Mouse (Mus musculus) thymus, adult 2 months (tissue): ENCODE results near the gene Tmem258. TPM values are rescaled to one million over a fixed set of nuclear protein-coding genes. Genes with fewer than 3 reads are reported as not detected.

Source experiments
- DNase-seq: peaks from one replicate; pipeline ENCODE4 v3.0.0; 2021
- H3K27ac ChIP-seq: fragments of 200-500 bp; 2 replicates; pipeline ENCODE4 v1.5.1; 2012; ENCODE audit warnings: low read length, control low read depth; ENCODE audit not compliant: control insufficient read depth, insufficient read depth
- H3K27me3 ChIP-seq: fragments of 200-500 bp; 2 replicates; pipeline ENCODE4 v1.6.1; 2012; ENCODE audit warnings: mild to moderate bottlenecking, low read length, moderate library complexity, mixed read lengths; ENCODE audit not compliant: control insufficient read depth, insufficient read depth
- H3K36me3 ChIP-seq: fragments of 200-500 bp; 2 replicates; pipeline ENCODE4 v1.6.1; 2012; ENCODE audit warnings: mild to moderate bottlenecking, low read length, moderate library complexity; ENCODE audit not compliant: control insufficient read depth, insufficient read depth
- H3K4me1 ChIP-seq: fragments of 200-500 bp; replicated peaks from 2 replicates; pipeline ENCODE4 v1.6.1; 2012; ENCODE audit warnings: low read length; ENCODE audit not compliant: control insufficient read depth, insufficient read depth
- H3K4me3 ChIP-seq: fragments of 200-500 bp; 2 replicates; pipeline ENCODE4 v1.5.1; 2012; ENCODE audit warnings: mild to moderate bottlenecking, low read length, control low read depth, moderate library complexity; ENCODE audit not compliant: control insufficient read depth, insufficient read depth
- CTCF ChIP-seq: fragments of 200-500 bp; IDR thresholded peaks from 2 replicates; pipeline ENCODE4 v1.5.1; 2012; ENCODE audit warnings: mild to moderate bottlenecking, control low read depth, low read length, moderate library complexity, borderline replicate concordance; ENCODE audit not compliant: control insufficient read depth, poor library complexity, insufficient read depth; ENCODE audit errors: extremely low read depth
- POLR2A ChIP-seq: fragments of 200-500 bp; IDR thresholded peaks from 2 replicates; pipeline ENCODE4 v1.6.1; 2012; ENCODE audit warnings: mild to moderate bottlenecking, low read length, control low read depth, moderate library complexity; ENCODE audit not compliant: control insufficient read depth, poor library complexity, insufficient read depth; ENCODE audit errors: extremely low read depth
- WGBS: fragments of 180-500 bp; shearing (Covaris S2); methylation state at CpG from one replicate; pipeline ENCODE4 v1.1.7; 2018; 5-methylcytosine and 5-hydroxymethylcytosine counted together
- polyA plus RNA-seq: library from polyadenylated mRNA; depleted of rRNA; stranded (reverse); fragments of >200 nt; gene quantifications from 2 replicates; pipeline ENCODE4 v1.2.3, GENCODE M21; 2012

Tmem258 gene
- polyA plus RNA-seq, 1 experiment, result 189 TPM

- no peak for DNase-seq
- H3K36me3 ChIP-seq, result no peaks in the 10 kb centered on the region
- H3K4me1 ChIP-seq, result peaks cover 6% of the 10 kb centered on the region; the same call in 1 of the 2 replicates
- WGBS, result 86% methylated on average over 9 of the region's 9 CpGs
- peaks cover 7% of the 10 kb centered on the region; the same call in 1 of the 2 replicates for H3K27me3 ChIP-seq
- no peak overlapping the region for H3K4me3 ChIP-seq
- no peak overlapping the region for H3K27ac ChIP-seq
- no peak for TF ChIP-seq CTCF
- TF ChIP-seq POLR2A, result no peak
These were observed 32.2 kb downstream of the Tmem258 start for GRCm38 (mm10) chr19:10235784-10236565.

DNA sequence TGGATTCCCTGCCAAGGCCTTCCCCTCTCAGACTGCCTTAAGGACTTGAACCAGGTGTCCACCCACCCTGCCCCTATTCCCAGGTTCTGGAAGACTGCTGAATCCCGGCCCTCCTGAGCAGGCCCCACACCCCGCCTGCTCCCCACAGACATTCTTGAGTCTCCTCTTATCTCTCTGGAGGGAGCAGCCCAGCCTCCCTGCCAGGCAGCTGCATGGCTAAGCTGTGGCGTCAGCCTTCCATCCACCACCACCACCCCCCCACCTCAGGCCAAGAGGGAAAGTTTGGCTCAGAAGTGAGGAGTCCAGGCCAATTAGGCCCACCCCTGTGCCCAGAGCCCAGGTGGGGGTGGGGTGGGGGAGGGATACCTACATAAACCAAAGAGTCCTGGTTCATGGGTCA, 34.7 kb downstream of the Tmem258 start:
- H3K27ac ChIP-seq, result no peak overlapping the region

GRCm38 (mm10) chr19:10239419-10239818, 35.6 kb downstream of the Tmem258 start:
- Histone ChIP-seq H3K36me3 (no peaks in the 10 kb centered on the region), H3K27me3 (peaks cover 7% of the 10 kb centered on the region; the same call in 1 of the 2 replicates), H3K27ac (no peak overlapping the region), H3K4me3 (no peak overlapping the region), H3K4me1 (peaks cover 6% of the 10 kb centered on the region; the same call in 1 of the 2 replicates)
- DNase-seq, result no peak
- WGBS, result 56% methylated on average over 2 of the region's 2 CpGs
- TF ChIP-seq POLR2A, result no peak
- TF ChIP-seq CTCF, result no peak

More for the DNA sequence above, 34.7 kb downstream of the Tmem258 start:
- no peak overlapping the region for H3K4me3 ChIP-seq
- peaks cover 7% of the 10 kb centered on the region; the same call in 1 of the 2 replicates for H3K27me3 ChIP-seq
- no peaks in the 10 kb centered on the region for H3K36me3 ChIP-seq
- TF ChIP-seq POLR2A, result no peak
- TF ChIP-seq CTCF, result no peak
- 82% methylated on average over 3 of the region's 3 CpGs for WGBS
- H3K4me1 ChIP-seq, result peaks cover 6% of the 10 kb centered on the region; the same call in 1 of the 2 replicates
- no peak for DNase-seq

DNA sequence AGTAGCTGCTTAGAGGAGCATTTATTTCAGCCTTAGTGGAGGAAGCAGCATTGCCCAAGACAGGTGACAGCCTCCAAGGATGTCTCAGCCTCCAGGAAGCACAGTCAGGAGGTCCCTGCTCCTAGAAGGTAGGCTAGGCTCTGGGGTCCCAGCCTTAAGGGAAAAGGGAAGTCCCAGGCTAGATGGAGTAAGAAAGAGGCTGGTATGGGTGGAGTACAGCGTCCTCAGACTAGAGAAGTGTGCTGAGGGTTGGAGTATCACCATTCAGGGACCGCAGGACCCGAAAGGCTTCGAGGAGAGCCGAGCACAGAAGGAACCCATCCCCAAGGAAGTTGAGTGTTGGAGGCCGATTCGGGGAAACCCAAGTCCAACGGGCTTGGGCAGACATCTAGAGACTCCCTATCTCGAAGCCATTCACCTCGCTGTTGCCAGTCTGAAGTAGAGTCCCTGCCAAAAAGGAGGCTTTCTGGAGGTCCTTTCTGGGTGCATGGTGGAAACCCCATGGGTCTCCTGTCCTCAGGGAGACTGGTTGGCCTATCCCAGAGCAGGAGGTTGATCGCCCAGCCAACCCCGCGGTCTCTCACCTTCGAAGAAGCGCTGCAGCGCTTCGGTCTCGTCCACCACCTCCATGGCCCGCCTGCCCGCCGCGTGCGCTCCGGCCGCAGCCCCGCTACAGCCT, 36.3 kb downstream of the Tmem258 start:
- no peak for DNase-seq

DNA sequence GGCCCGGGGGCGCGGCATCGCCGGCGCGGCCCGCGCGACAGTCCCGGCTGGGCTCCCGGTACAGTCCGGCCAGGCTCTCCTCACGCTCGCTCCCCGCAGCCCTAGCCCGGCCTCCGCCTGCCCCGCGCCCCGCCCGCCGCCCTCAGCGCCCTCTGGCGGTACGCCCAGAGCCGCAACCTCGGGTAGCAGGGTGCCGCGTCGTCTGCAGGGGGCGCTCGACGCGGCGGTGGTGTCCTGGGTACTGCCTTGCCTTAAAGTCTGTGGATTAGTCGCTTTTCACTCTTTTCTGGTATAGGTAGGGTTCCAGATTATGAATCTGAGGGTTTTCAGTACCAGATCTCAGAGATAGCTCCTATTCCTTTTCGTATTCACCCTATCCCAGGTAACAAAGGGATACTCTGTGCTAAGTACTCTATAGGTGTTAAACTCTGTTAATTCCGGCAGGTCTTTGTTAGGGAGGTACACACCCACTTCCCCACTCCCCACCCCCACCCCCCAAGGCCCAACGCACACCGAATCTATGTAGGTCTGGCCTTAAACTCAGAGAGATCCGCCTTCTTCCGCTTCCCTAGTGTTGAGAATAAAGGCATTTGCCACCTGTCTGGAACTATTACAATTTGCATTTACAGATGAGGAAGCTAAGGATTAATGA, 37.0 kb downstream of the Tmem258 start, which contains the start of gene Myrf:
Gene Myrf (minus strand): TSS at position 95 of the 652 bp plus-strand sequence.
- TF ChIP-seq CTCF (peak; percentile 100), POLR2A (0 out of 2 replicates have a peak, but pooled peaks have one; percentile 1)
- WGBS, result 10% methylated on average over 43 of the region's 43 CpGs
- peak; percentile 63 for DNase-seq
- H3K27ac ChIP-seq, result no peak within 1 kb of the TSS
- peaks cover 7% of the 10 kb centered on the region; the same call in 1 of the 2 replicates for H3K27me3 ChIP-seq
- peak within 1 kb of the TSS; percentile 27 for H3K4me3 ChIP-seq
- no peaks in the 10 kb centered on the region for H3K36me3 ChIP-seq
- peaks cover 6% of the 10 kb centered on the region; the same call in 1 of the 2 replicates for H3K4me1 ChIP-seq

More for the DNA sequence above, 36.3 kb downstream of the Tmem258 start:
- Histone ChIP-seq H3K27me3 (peaks cover 7% of the 10 kb centered on the region; the same call in 1 of the 2 replicates), H3K27ac (no peak overlapping the region), H3K36me3 (no peaks in the 10 kb centered on the region), H3K4me3 (peak overlapping the region; percentile 27), H3K4me1 (peaks cover 6% of the 10 kb centered on the region; the same call in 1 of the 2 replicates)
- TF ChIP-seq CTCF (no peak), POLR2A (0 out of 2 replicates have a peak, but pooled peaks have one; percentile 23)
- WGBS, result 5% methylated on average over 26 of the region's 26 CpGs

- Histone ChIP-seq H3K4me3 (no peak overlapping the region), H3K4me1 (peaks cover 6% of the 10 kb centered on the region; the same call in 1 of the 2 replicates), H3K27ac (no peak overlapping the region), H3K36me3 (no peaks in the 10 kb centered on the region), H3K27me3 (peaks cover 7% of the 10 kb centered on the region; the same call in 1 of the 2 replicates)
- 58% methylated on average over 8 of the region's 8 CpGs for WGBS
- DNase-seq, result no peak
- TF ChIP-seq CTCF, result no peak
- no peak for TF ChIP-seq POLR2A
These were observed 39.1 kb downstream of the Tmem258 start for GRCm38 (mm10) chr19:10242916-10243315.
